Mouse (Mus musculus) stomach, postnatal 0 days (tissue): ENCODE measurements around the gene Clip1. TPM values are rescaled to one million over a fixed set of nuclear protein-coding genes. Genes with fewer than 3 reads are reported as not detected.

Source experiments
- ATAC-seq: fragments of 200-750 bp; cut with Nextera tagmentation; 2 replicates; pipeline ENCODE4 v1.8.0; 2017; ENCODE audit not compliant: low FRiP score, low TSS enrichment
- DNase-seq: peaks from one replicate; pipeline ENCODE4 v3.0.0-alpha.2; 2016; ENCODE audit warnings: low spot score
- H3K27ac ChIP-seq: fragments of 300-500 bp; sonication (generic); replicated peaks from 2 replicates; pipeline ENCODE4 v1.5.1; 2014; ENCODE audit warnings: mild to moderate bottlenecking, control low read depth
- H3K27me3 ChIP-seq: fragments of 300-500 bp; sonication (generic); 2 replicates; pipeline ENCODE4 v1.6.1; 2014; ENCODE audit warnings: low read length; ENCODE audit not compliant: control insufficient read depth, insufficient read depth
- H3K36me3 ChIP-seq: fragments of 300-500 bp; sonication (generic); 2 replicates; pipeline ENCODE4 v1.6.1; 2014; ENCODE audit warnings: low read length, mixed read lengths; ENCODE audit not compliant: control insufficient read depth, insufficient read depth
- H3K4me1 ChIP-seq: fragments of 300-500 bp; sonication (generic); replicated peaks from 2 replicates; pipeline ENCODE4 v1.6.1; 2014; ENCODE audit warnings: antibody characterized with exemption; ENCODE audit not compliant: control insufficient read depth, insufficient read depth
- H3K4me2 ChIP-seq: fragments of 300-500 bp; sonication (generic); replicated peaks from 2 replicates; pipeline ENCODE4 v1.6.1; 2014; ENCODE audit warnings: low read depth, mild to moderate bottlenecking, control low read depth, moderate library complexity
- H3K4me3 ChIP-seq: fragments of 300-500 bp; sonication (generic); 2 replicates; pipeline ENCODE4 v1.5.1; 2014; ENCODE audit warnings: low read depth, low read length, control low read depth
- H3K9ac ChIP-seq: fragments of 300-500 bp; sonication (generic); 2 replicates; pipeline ENCODE4 v1.6.1; 2014; ENCODE audit warnings: mild to moderate bottlenecking, low read length, control low read depth, mixed read lengths
- H3K9me3 ChIP-seq: fragments of 300-500 bp; sonication (generic); 2 replicates; pipeline ENCODE4 v1.6.1; 2016; ENCODE audit warnings: low read length; ENCODE audit not compliant: control insufficient read depth
- CTCF ChIP-seq: IDR thresholded peaks from 2 replicates; pipeline ENCODE4 v1.5.1; 2016; ENCODE audit warnings: antibody characterized with exemption, low read depth, mild to moderate bottlenecking, moderate library complexity
- EP300 ChIP-seq: optimal IDR thresholded peaks from 2 replicates; pipeline ENCODE3; 2016; ENCODE audit warnings: antibody characterized with exemption
- WGBS: fragments of 180-500 bp; shearing (Covaris S2); extraction: QIAGEN DNeasy Blood & Tissue Kit; methylation state at CpG from one replicate; pipeline ENCODE4 v1.1.7; 2014; 5-methylcytosine and 5-hydroxymethylcytosine counted together
- polyA plus RNA-seq: library from polyadenylated mRNA; unstranded; fragments of >200 nt; fragmentation: Nextera tagmentation; extraction: Ambion mirVana; gene quantifications from 2 replicates; pipeline ENCODE4 v1.2.1, GENCODE M21; 2015

Clip1 gene
- polyA plus RNA-seq, 1 experiment from 2014 or later: 41.4 TPM

DNA sequence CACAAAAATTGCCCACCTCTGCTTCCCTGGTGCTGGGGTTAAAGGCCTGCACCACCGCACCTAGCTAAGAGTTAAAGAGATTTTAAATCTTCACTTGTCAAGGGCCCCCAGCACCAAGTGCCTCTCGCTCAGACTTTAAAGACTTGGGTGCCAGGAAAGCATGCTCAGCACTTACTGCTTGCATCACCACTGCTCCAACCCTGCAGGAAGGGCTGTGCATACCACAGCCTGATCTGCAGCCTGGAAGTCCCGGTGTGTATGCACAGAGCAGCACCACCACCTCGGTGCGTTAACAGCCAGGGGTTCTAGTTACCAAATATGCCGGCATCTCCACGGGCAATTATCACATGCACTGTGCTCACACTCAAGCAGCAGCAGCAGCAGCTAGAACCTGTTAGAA is 26.8 kb downstream of the Clip1 start:
- Histone ChIP-seq H3K9me3 (no peaks in the 10 kb centered on the region), H3K9ac (no peak overlapping the region), H3K27me3 (no peaks in the 10 kb centered on the region), H3K27ac (no peak overlapping the region), H3K36me3 (no peaks in the 10 kb centered on the region), H3K4me3 (no peak overlapping the region), H3K4me2 (no peak overlapping the region), H3K4me1 (0 out of 2 replicates have a peak, but pooled peaks cover 3% of the 10 kb centered on the region)
- no peak for DNase-seq
- TF ChIP-seq CTCF (no peak), EP300 (no peak)
- WGBS: 42% methylated on average over 7 of the region's 7 CpGs
- no peak for ATAC-seq

DNA sequence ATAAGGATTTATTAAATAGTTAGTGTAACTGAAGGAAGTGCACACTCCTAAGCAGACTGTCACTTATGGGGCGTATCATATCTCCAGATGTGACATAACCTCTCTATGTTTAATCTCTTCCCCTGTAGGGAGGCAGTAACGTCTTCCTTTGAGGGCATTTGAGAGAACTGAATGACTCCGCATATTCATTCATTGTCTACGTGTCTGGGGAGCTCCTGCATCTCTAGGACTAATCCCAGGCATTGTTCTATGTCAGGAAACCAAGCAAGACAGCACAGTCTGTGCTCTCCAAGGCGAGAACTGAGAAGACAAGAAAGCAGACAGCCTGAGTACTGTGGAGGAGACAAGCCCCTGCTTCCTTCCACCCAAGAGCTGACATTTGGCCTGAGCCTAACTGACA is 29.5 kb downstream of the Clip1 start:
- Histone ChIP-seq H3K27ac (no peak overlapping the region), H3K4me1 (no peaks in the 10 kb centered on the region), H3K9me3 (no peaks in the 10 kb centered on the region), H3K4me3 (no peak overlapping the region), H3K36me3 (no peaks in the 10 kb centered on the region), H3K9ac (no peak overlapping the region), H3K27me3 (no peaks in the 10 kb centered on the region), H3K4me2 (no peak overlapping the region)
- DNase-seq: no peak
- ATAC-seq: no peak
- 53% methylated on average over 5 of the region's 5 CpGs for whole genome bisulfite sequencing
- TF ChIP-seq CTCF: no peak
- no peak for TF ChIP-seq EP300

DNA sequence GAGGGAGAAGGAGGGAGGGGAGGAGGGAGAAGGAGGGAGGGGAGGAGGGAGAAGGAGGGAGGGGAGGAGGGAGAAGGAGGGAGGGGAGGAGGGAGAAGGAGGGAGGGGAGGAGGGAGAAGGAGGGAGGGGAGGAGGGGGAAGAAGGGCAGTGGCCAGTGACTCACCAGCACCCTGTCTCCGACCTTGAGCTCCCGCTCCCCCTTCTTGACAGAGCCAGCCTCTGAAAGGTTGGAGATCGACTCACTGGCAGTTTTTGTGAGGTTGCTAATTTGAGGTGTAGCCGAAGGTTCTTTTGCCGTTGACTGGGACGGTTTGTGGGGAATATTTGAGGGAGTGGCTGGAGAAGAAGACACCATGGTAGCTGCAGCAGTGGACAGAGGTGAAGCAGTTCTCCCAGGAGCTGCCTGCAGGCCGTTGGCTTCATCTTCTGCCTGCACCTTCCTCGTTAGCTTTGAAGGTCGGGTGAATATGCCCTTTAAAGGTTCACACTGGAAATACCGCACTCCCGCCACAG is 31.1 kb downstream of the Clip1 start:
- H3K9me3 ChIP-seq: no peaks in the 10 kb centered on the region
- 80% methylated on average over 11 of the region's 11 CpGs for WGBS
- no peak overlapping the region for H3K4me2 ChIP-seq
- H3K4me3 ChIP-seq: no peak overlapping the region
- no peaks in the 10 kb centered on the region for H3K4me1 ChIP-seq
- H3K36me3 ChIP-seq: 0 out of 2 replicates have a peak, but pooled peaks cover 3% of the 10 kb centered on the region
- ATAC-seq (no peak), DNase-seq (no peak)
- H3K27ac ChIP-seq: no peak overlapping the region
- no peak overlapping the region for H3K9ac ChIP-seq
- no peak for TF ChIP-seq EP300
- TF ChIP-seq CTCF: no peak
- no peaks in the 10 kb centered on the region for H3K27me3 ChIP-seq

DNA sequence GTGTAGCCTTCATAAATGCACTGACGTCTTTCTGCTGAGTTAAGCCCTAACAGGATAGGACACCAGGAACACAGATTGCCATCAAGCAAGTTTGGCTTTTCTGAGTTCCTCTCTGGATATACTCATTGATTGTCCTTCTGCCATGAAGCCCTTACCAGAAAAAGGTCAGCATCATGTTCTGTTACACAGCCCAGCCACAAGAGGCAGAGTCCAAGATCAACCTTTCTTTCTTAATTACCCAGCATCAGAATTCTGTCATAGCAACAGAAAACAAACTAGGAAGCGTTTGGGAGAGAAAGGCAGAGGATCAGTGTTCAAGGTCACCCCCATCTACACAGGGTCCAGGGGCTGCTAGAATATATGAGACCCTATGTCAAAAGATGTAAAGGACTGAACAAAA is 33.6 kb downstream of the Clip1 start:
- peaks cover 9% of the 10 kb centered on the region; the same call in 1 of the 2 replicates for H3K36me3 ChIP-seq
- no peak overlapping the region for H3K9ac ChIP-seq
- H3K4me2 ChIP-seq: no peak overlapping the region
- ATAC-seq (no peak), DNase-seq (no peak)
- no peak overlapping the region for H3K27ac ChIP-seq
- H3K27me3 ChIP-seq: no peaks in the 10 kb centered on the region
- TF ChIP-seq CTCF (peak; percentile 42), EP300 (no peak)
- H3K4me1 ChIP-seq: no peaks in the 10 kb centered on the region
- 63% methylated on average over 2 of the region's 2 CpGs for WGBS
- no peak overlapping the region for H3K4me3 ChIP-seq
- H3K9me3 ChIP-seq: no peaks in the 10 kb centered on the region

GRCm38 (mm10) chr5:123642401-123642800 is 42.0 kb downstream of the Clip1 start:
- H3K27ac ChIP-seq: no peak overlapping the region
- 93% methylated on average over 17 of the region's 17 CpGs for WGBS
- H3K9ac ChIP-seq: no peak overlapping the region
- no peak overlapping the region for H3K4me2 ChIP-seq
- H3K9me3 ChIP-seq: no peaks in the 10 kb centered on the region
- H3K27me3 ChIP-seq: no peaks in the 10 kb centered on the region
- H3K36me3 ChIP-seq: peaks cover 15% of the 10 kb centered on the region
- ATAC-seq (no peak), DNase-seq (no peak)
- no peak overlapping the region for H3K4me3 ChIP-seq
- no peak for TF ChIP-seq EP300
- TF ChIP-seq CTCF: no peak; the same call in 1 of the 2 replicates
- H3K4me1 ChIP-seq: no peaks in the 10 kb centered on the region

- H3K9ac ChIP-seq: no peak overlapping the region
- H3K4me3 ChIP-seq: no peak overlapping the region
- H3K4me1 ChIP-seq: no peaks in the 10 kb centered on the region
- ATAC-seq (no peak), DNase-seq (no peak)
- no peaks in the 10 kb centered on the region for H3K9me3 ChIP-seq
- H3K27me3 ChIP-seq: no peaks in the 10 kb centered on the region
- peaks cover 15% of the 10 kb centered on the region for H3K36me3 ChIP-seq
- H3K27ac ChIP-seq: no peak overlapping the region
- no peak overlapping the region for H3K4me2 ChIP-seq
- TF ChIP-seq CTCF: no peak
- TF ChIP-seq EP300: no peak
- 73% methylated on average over 7 of the region's 7 CpGs for WGBS
These were observed 43.0 kb downstream of the Clip1 start for GRCm38 (mm10) chr5:123641259-123641900.
